31 mouse cellular contexts compared by ENCODE assay signal in genomic region chr9:44236601-44237000, GRCm38 (mm10). TPM values are rescaled to one million over a fixed set of nuclear protein-coding genes. Genes with fewer than 3 reads are reported as not detected.
A peak's percentile ranks its signal among the peaks of the same experiment; 100 is the strongest.
DNase-seq lines count a peak whose midpoint lies in the region; ATAC-seq and TF ChIP-seq lines count a peak whose summit lies in the region.
"Had no signal": no experiment of that assay in that cellular context is flagged by ENCODE, and none has a peak within 500 bp of the region (broad histone marks: within the 10 kb centered on the region; RNA-seq: fewer than 3 reads in every experiment).

No protein-coding gene starts in this region.

- no peak overlapping the region; the same call in 1 of the 2 replicates for H3K4me2 ChIP-seq in heart, embryonic 16.5 days (ENCODE audit: low read depth, low read length)
- no peak overlapping the region for H3K4me2 ChIP-seq in kidney, postnatal 0 days (ENCODE audit: low read length)
- H3K4me2 ChIP-seq: heart, embryonic 15.5 days; hindbrain, embryonic 13.5 days; limb, embryonic 15.5 days; lung, embryonic 14.5 days; neural tube, embryonic 13.5 days had no signal

- H3K9me3 ChIP-seq in heart, embryonic 16.5 days (replicated peaks; ENCODE audit: control insufficient read depth, low read length), result no peaks in the 10 kb centered on the region
- H3K9me3 ChIP-seq in kidney, postnatal 0 days (replicated peaks; ENCODE audit: low read length), result no peaks in the 10 kb centered on the region
- H3K9me3 ChIP-seq: G1E; heart, embryonic 15.5 days; hindbrain, embryonic 13.5 days; limb, embryonic 15.5 days; neural tube, embryonic 13.5 days had no signal

- H3K4me3 ChIP-seq in heart, embryonic 16.5 days (ENCODE audit: low read length), result no peak overlapping the region
- no peak overlapping the region for H3K4me3 ChIP-seq in kidney, postnatal 0 days (replicated peaks; ENCODE audit: low read depth, low read length)
- H3K4me3 ChIP-seq: heart, embryonic 15.5 days; hindbrain, embryonic 13.5 days; limb, embryonic 15.5 days; megakaryocyte, embryonic 14.5 days; myocyte; neural tube, embryonic 13.5 days had no signal

- no peaks in the 10 kb centered on the region for H3K36me3 ChIP-seq in heart, embryonic 16.5 days (ENCODE audit: control insufficient read depth, insufficient read depth)
- no peaks in the 10 kb centered on the region for H3K36me3 ChIP-seq in kidney, postnatal 0 days (ENCODE audit: insufficient read depth, low read length)
- H3K36me3 ChIP-seq: heart, embryonic 15.5 days; hindbrain, embryonic 13.5 days; limb, embryonic 15.5 days; neural tube, embryonic 13.5 days had no signal

- H3K4me1 ChIP-seq in heart, embryonic 16.5 days (ENCODE audit: control insufficient read depth, insufficient read depth, low read length), result peaks cover 16% of the 10 kb centered on the region
- no peaks in the 10 kb centered on the region for H3K4me1 ChIP-seq in kidney, postnatal 0 days (replicated peaks; ENCODE audit: insufficient read depth, low read length)

- H3K27ac ChIP-seq in heart, embryonic 16.5 days (ENCODE audit: low read length), result peak overlapping the region; percentile 7; the same call in 1 of the 2 replicates
- H3K27ac ChIP-seq in kidney, postnatal 0 days, result peak overlapping the region; percentile 71
- H3K27ac ChIP-seq: heart, embryonic 15.5 days; hindbrain, embryonic 13.5 days; limb, embryonic 15.5 days; liver, embryonic 14.5 days; neural tube, embryonic 13.5 days had no signal

- no peak for DNase-seq in heart, postnatal 36 days
- peak; percentile 31 for DNase-seq in kidney, postnatal 0 days (ENCODE audit: low spot score)
- no peak for DNase-seq in kidney, adult 9 months
- DNase-seq in thymus, postnatal 4 days, result peak; percentile 50
- DNase-seq in thymus, postnatal 14 days, result no peak
- no peak for DNase-seq in embryo, embryonic 10.5 days (ENCODE audit: low spot score)
- DNase-seq: adrenal gland, adult 2 months; cerebellum, adult 11-12 months; cerebellum, postnatal 36 days; forebrain, postnatal 0 days; gastrocnemius, postnatal 14 days; layer of hippocampus, adult 9-11 months; lung, embryonic 14.5 days; midbrain, embryonic 14.5 days; retina, postnatal 1 day; right cerebral cortex, postnatal 25 days had no signal

- 71% methylated on average over 4 of the region's 4 CpGs for WGBS in heart, embryonic 16.5 days
- 41% methylated on average over 4 of the region's 4 CpGs for WGBS in kidney, postnatal 0 days

- no peak for TF ChIP-seq CTCF in kidney, postnatal 0 days (IDR thresholded peaks at IDR 0.05; ENCODE audit: low read depth)

- ATAC-seq in heart, embryonic 16.5 days (replicated peaks; ENCODE audit: extremely low read depth, insufficient read depth, low FRiP score), result no peak
- ATAC-seq in kidney, postnatal 0 days (replicated peaks; ENCODE audit: low FRiP score, low read depth), result no peak
- ATAC-seq: forebrain, postnatal 0 days; Patski had no signal

- intact Hi-C loops in heart, postnatal 36 days (cut with DNase I), result loop anchor here (10.0 kb wide), 1 partner anchor 252 kb away; no protein-coding TSS in a partner anchor

- H3K27me3 ChIP-seq in heart, embryonic 16.5 days (ENCODE audit: control insufficient read depth, insufficient read depth, low read length), result no peaks in the 10 kb centered on the region
- no peaks in the 10 kb centered on the region for H3K27me3 ChIP-seq in kidney, postnatal 0 days (ENCODE audit: insufficient read depth, low read length)
- H3K27me3 ChIP-seq: CH12.LX; heart, embryonic 15.5 days; hindbrain, embryonic 13.5 days; limb, embryonic 15.5 days; neural tube, embryonic 13.5 days; Patski had no signal

- no peak overlapping the region for H3K9ac ChIP-seq in heart, embryonic 16.5 days (ENCODE audit: low read length)
- 0 out of 2 replicates have a peak overlapping the region, but pooled peaks have one; percentile 28 for H3K9ac ChIP-seq in kidney, postnatal 0 days (ENCODE audit: low read depth, low read length)
- H3K9ac ChIP-seq: forebrain, postnatal 0 days; heart, embryonic 15.5 days; hindbrain, embryonic 13.5 days; limb, embryonic 15.5 days; liver, embryonic 14.5 days; lung, embryonic 14.5 days; neural tube, embryonic 13.5 days had no signal

RNA-seq across cellular contexts. Expression of gene Cbl, which starts 2.8 kb away (rescaled TPM):
- polyA plus RNA-seq in heart, embryonic 16.5 days (2015; fragmentation: Nextera tagmentation; extraction: Ambion mirVana), result 12.6 and 13.0 TPM in 2 replicates
- 10 to 100 TPM; 17.7 to 22.6 TPM for total RNA-seq in heart, postnatal 36 days (2021)
- polyA plus RNA-seq in kidney, postnatal 0 days (2015; fragmentation: Nextera tagmentation; extraction: Ambion mirVana), result 9.9 and 10.4 TPM in 2 replicates

RNA-seq across cellular contexts. Expression of gene Ccdc153, which starts 3.9 kb away (rescaled TPM):
- polyA plus RNA-seq in heart, embryonic 16.5 days (2015; fragmentation: Nextera tagmentation; extraction: Ambion mirVana), result 0.88 and 2.5 TPM in 2 replicates
- total RNA-seq in heart, postnatal 36 days (2021), result not detected
- polyA plus RNA-seq in kidney, postnatal 0 days (2015; fragmentation: Nextera tagmentation; extraction: Ambion mirVana), result not detected in 2 replicates
- total RNA-seq: CH12.LX; G1E; gastrocnemius, postnatal 14 days; heart, adult 8-10 months had no signal
- polyA plus RNA-seq: forebrain, embryonic 11.5 days; G1E; hindbrain, embryonic 13.5 days; large intestine, adult 2 months; limb, embryonic 15.5 days; liver, embryonic 14.5 days; lung, embryonic 14.5 days; midbrain, embryonic 14.5 days; myocyte; neural tube, embryonic 13.5 days; Patski; stomach, embryonic 14.5 days had no signal

RNA-seq across cellular contexts. Expression of gene Pdzd3, which starts 14.7 kb away (rescaled TPM):
- polyA plus RNA-seq in heart, embryonic 16.5 days (2015; fragmentation: Nextera tagmentation; extraction: Ambion mirVana), result 0.06 and 0.07 TPM in 2 replicates
- 1 to 10 TPM; 3.5 to 4.3 TPM for total RNA-seq in heart, postnatal 36 days (2021)
- polyA plus RNA-seq in kidney, postnatal 0 days (2015; fragmentation: Nextera tagmentation; extraction: Ambion mirVana), result 16.0 and 16.7 TPM in 2 replicates
- total RNA-seq: adrenal gland, adult 2 months; G1E had no signal
- polyA plus RNA-seq: adrenal gland, adult 2 months; G1E had no signal

RNA-seq across cellular contexts. Expression of gene Nlrx1, which starts 31.8 kb away (rescaled TPM):
- 7.3 and 7.9 TPM in 2 replicates for polyA plus RNA-seq in heart, embryonic 16.5 days (2015; fragmentation: Nextera tagmentation; extraction: Ambion mirVana)
- total RNA-seq in heart, postnatal 36 days (2021), result 10 to 100 TPM; 19.6 to 24.5 TPM
- polyA plus RNA-seq in kidney, postnatal 0 days (2015; fragmentation: Nextera tagmentation; extraction: Ambion mirVana), result 6.8 and 7.2 TPM in 2 replicates

RNA-seq across cellular contexts. Expression of gene Abcg4, which starts 51.8 kb away (rescaled TPM):
- 1.9 and 2.5 TPM in 2 replicates for polyA plus RNA-seq in heart, embryonic 16.5 days (2015; fragmentation: Nextera tagmentation; extraction: Ambion mirVana)
- under 1 TPM; 0.69 to 0.79 TPM for total RNA-seq in heart, postnatal 36 days (2021)
- polyA plus RNA-seq in kidney, postnatal 0 days (2015; fragmentation: Nextera tagmentation; extraction: Ambion mirVana), result 1.0 and 1.6 TPM in 2 replicates

Comparison
In these comparisons a context has a peak if more than half of its experiments do, and no peak if none do; other contexts are left out.
1. DNase-seq: peak in kidney, postnatal 0 days (single experiment) and thymus, postnatal 4 days (single experiment); none in heart, postnatal 36 days (0 of 2), kidney, adult 9 months (single experiment), thymus, postnatal 14 days (single experiment) and embryo, embryonic 10.5 days (single experiment).
2. RNA of gene Pdzd3, which starts 14.7 kb away (polyA plus RNA-seq): 16.0 to 16.7 TPM in kidney, postnatal 0 days; 0.06 to 0.07 TPM in heart, embryonic 16.5 days; every median in the first group is over 10 times any median in the second.